Mouse (Mus musculus): ENCODE results near the gene Gmpr2.

Gmpr2 gene

DNA sequence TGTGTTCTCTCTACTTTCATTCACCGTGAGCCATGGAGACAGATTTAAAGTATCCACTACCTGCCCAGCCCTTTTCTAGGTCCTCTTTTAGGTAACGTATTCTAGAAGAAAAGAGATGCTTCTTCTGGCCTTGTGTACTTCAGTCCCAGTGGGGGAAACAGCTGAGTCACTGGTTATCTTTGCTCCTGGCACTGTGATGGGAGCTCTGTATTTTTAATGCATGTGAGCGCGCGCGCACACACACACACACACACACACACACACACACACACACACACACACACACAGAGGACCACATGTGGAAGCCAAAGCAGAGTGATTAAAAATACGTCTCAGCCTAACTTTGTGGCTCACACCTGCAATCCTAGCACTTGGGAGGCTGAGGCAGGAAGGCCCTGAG, 51.7 kb downstream of the Gmpr2 start:
- DNase-seq (ENCODE audit: low read depth in 2 of 2, low spot score in 2 of 2) = no peak

GRCm38 (mm10) chr14:55724411-55724871, 52.7 kb downstream of the Gmpr2 start:
- DNase-seq (ENCODE audit: low read depth in 2 of 2, low spot score in 2 of 2) = peak; percentile 74 to 79

- no peak for DNase-seq (ENCODE audit: low read depth in 2 of 2, low spot score in 2 of 2)
Observed at GRCm38 (mm10) chr14:55726261-55726660, 54.5 kb downstream of the Gmpr2 start.

DNA sequence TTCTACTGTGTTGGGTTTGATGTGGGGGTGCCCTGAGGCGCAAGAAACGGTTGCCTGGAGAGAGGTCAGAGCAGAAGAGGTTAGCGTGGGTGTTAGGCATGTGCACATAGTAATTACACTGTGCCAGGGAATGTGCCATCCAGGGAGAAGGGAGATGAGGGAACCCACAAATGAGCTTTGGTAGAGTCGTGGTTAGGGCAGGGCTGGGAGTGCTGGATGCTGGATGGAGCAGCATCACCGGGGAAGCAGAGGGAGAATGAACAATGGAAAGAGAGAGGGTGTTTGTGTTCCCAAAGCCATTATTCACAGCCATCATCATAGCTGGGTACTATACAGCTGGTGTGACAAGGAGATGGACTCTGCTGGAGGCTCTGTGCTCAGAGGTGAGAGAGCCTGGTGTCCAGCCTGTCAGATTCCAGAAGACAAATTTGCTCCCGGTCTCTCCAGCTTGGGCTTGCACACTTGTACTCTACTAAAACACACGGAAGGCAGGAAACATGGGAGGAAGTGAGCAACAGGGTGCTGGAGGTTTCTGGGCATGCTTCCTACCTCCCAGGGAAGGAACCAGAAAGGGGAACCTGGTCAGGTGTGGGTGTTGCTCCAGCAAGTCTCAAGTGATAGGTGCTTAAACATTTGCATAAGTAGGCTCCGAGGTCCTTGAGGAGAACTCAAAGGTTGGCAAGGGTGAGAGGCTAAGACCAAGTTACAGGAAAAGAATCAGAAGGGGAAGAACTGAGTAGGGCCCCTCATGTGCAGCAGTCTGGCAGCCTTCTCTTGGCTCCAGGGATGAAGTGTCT, 56.3 kb downstream of the Gmpr2 start:
- no peak for DNase-seq (ENCODE audit: low read depth in 2 of 2, low spot score in 2 of 2)
